Mouse (Mus musculus): ENCODE measurements at regions not wholly inside any gene's neighbourhood (a gene's known extent, or its start where the extent isn't known, plus 50 kb on each side); places are given as distances from the start of the nearest gene placed in this dataset.
"Not testable (repeated sequence)": the region's sequence is repeated elsewhere in the genome, so short reads cannot be mapped to it uniquely, and the experiment has no call there.

- H3K27me3 ChIP-seq, result no peaks in the 10 kb centered on the region
- H3K27ac ChIP-seq, result no peak overlapping the region
- H3K9me3 ChIP-seq, result no peaks in the 10 kb centered on the region
- no peaks in the 10 kb centered on the region for H3K4me1 ChIP-seq
- no peak for ATAC-seq (ENCODE audit: insufficient number of reproducible peaks, insufficient read depth, low FRiP score, low TSS enrichment)
- no peak overlapping the region for H3K4me3 ChIP-seq
- H3K9ac ChIP-seq, result no peak overlapping the region
- WGBS, result 55% methylated on average over 5 of the region's 5 CpGs
- no peaks in the 10 kb centered on the region for H3K36me3 ChIP-seq
- no peak overlapping the region for H3K4me2 ChIP-seq (replicated peaks)
Observed at GRCm38 (mm10) chr15:90400326-90401280, 176.5 kb downstream of the Alg10b start.

GRCm38 (mm10) chr15:90420776-90421175 lies 196.7 kb downstream of the Alg10b start:
- Histone ChIP-seq H3K4me3 (no peak overlapping the region), H3K27me3 (no peaks in the 10 kb centered on the region), H3K4me1 (no peaks in the 10 kb centered on the region), H3K27ac (no peak overlapping the region), H3K9ac (no peak overlapping the region), H3K36me3 (no peaks in the 10 kb centered on the region), H3K4me2 (replicated peaks) (no peak overlapping the region), H3K9me3 (no peaks in the 10 kb centered on the region)
- 94% methylated on average over 2 of the region's 2 CpGs for whole genome bisulfite sequencing
- no peak for ATAC-seq (ENCODE audit: insufficient number of reproducible peaks, insufficient read depth, low FRiP score, low TSS enrichment)

GRCm38 (mm10) chr15:90422122-90422614 lies 198.1 kb downstream of the Alg10b start:
- whole genome bisulfite sequencing, result 16% methylated on average over 5 of the region's 5 CpGs
- Histone ChIP-seq H3K4me1 (no peaks in the 10 kb centered on the region), H3K4me3 (no peak overlapping the region), H3K27me3 (no peaks in the 10 kb centered on the region), H3K9me3 (no peaks in the 10 kb centered on the region), H3K36me3 (no peaks in the 10 kb centered on the region), H3K9ac (no peak overlapping the region), H3K4me2 (replicated peaks) (no peak overlapping the region), H3K27ac (no peak overlapping the region)
- no peak for ATAC-seq (ENCODE audit: insufficient number of reproducible peaks, insufficient read depth, low FRiP score, low TSS enrichment)

GRCm38 (mm10) chr15:90431048-90431447 lies 206.9 kb downstream of the Alg10b start:
- H3K9me3 ChIP-seq; ATAC-seq (ENCODE audit: insufficient number of reproducible peaks, insufficient read depth, low FRiP score, low TSS enrichment): not testable (repeated sequence)
- WGBS, result 87% methylated on average over 3 of the region's 3 CpGs

GRCm38 (mm10) chr15:90432154-90432553 lies 208.0 kb downstream of the Alg10b start:
- no peaks in the 10 kb centered on the region for H3K4me1 ChIP-seq
- H3K36me3 ChIP-seq, result no peaks in the 10 kb centered on the region
- no peak overlapping the region for H3K4me3 ChIP-seq
- H3K9ac ChIP-seq, result no peak overlapping the region
- no peaks in the 10 kb centered on the region for H3K9me3 ChIP-seq
- 61% methylated on average over 2 of the region's 2 CpGs for WGBS
- no peaks in the 10 kb centered on the region for H3K27me3 ChIP-seq
- H3K4me2 ChIP-seq (replicated peaks), result no peak overlapping the region
- H3K27ac ChIP-seq, result no peak overlapping the region
- ATAC-seq (ENCODE audit: insufficient number of reproducible peaks, insufficient read depth, low FRiP score, low TSS enrichment), result no peak

More at GRCm38 (mm10) chr15:90431048-90431447, 206.9 kb downstream of the Alg10b start:
- not testable (repeated sequence) for H3K36me3 ChIP-seq; H3K27me3 ChIP-seq; H3K4me1 ChIP-seq; H3K4me2 ChIP-seq (replicated peaks); H3K9ac ChIP-seq; H3K27ac ChIP-seq; H3K4me3 ChIP-seq

- no peak overlapping the region for H3K27ac ChIP-seq
- H3K4me1 ChIP-seq, result no peaks in the 10 kb centered on the region
- no peak for ATAC-seq (ENCODE audit: insufficient number of reproducible peaks, insufficient read depth, low FRiP score, low TSS enrichment)
- H3K4me2 ChIP-seq (replicated peaks), result no peak overlapping the region
- no peaks in the 10 kb centered on the region for H3K36me3 ChIP-seq
- WGBS, result 37% methylated on average over 5 of the region's 5 CpGs
- no peak overlapping the region for H3K4me3 ChIP-seq
- H3K9ac ChIP-seq, result no peak overlapping the region
- no peaks in the 10 kb centered on the region for H3K27me3 ChIP-seq
- H3K9me3 ChIP-seq, result no peaks in the 10 kb centered on the region
Observed at GRCm38 (mm10) chr15:90435286-90435685, 211.2 kb downstream of the Alg10b start.

Data from embryonic facial prominence, embryonic 12.5 days (tissue).